Mouse (Mus musculus): ENCODE data around the gene Cetn3.

The Cetn3 gene

GRCm38 (mm10) chr13:81831838-81832237, 49.0 kb downstream of the Cetn3 start:
- H3K36me3 ChIP-seq (ENCODE audit: insufficient read depth, low read length) = no peaks in the 10 kb centered on the region
- no peaks in the 10 kb centered on the region for H3K9me3 ChIP-seq (ENCODE audit: low read length)
- no peak overlapping the region for H3K4me3 ChIP-seq (replicated peaks; ENCODE audit: low read length)
- H3K27me3 ChIP-seq (ENCODE audit: insufficient read depth, low read length) = no peaks in the 10 kb centered on the region
- no peaks in the 10 kb centered on the region for H3K4me1 ChIP-seq (replicated peaks; ENCODE audit: low read depth, low read length)
- TF ChIP-seq CTCF (conservative IDR thresholded peaks at IDR 0.05; ENCODE audit: low read length) (no peak), NANOG (IDR thresholded peaks at IDR 0.05; ENCODE audit: borderline replicate concordance, low read length) (no peak), POU5F1 (IDR thresholded peaks at IDR 0.05; ENCODE audit: borderline replicate concordance, low read length) (no peak)

GRCm38 (mm10) chr13:81836386-81837177, 53.7 kb downstream of the Cetn3 start:
- no peaks in the 10 kb centered on the region for H3K9me3 ChIP-seq (ENCODE audit: low read length)
- no peak overlapping the region for H3K4me3 ChIP-seq (replicated peaks; ENCODE audit: low read length)
- TF ChIP-seq POU5F1 (IDR thresholded peaks at IDR 0.05; ENCODE audit: borderline replicate concordance, low read length) = no peak
- no peak for TF ChIP-seq CTCF (conservative IDR thresholded peaks at IDR 0.05; ENCODE audit: low read length)
- no peak for TF ChIP-seq NANOG (IDR thresholded peaks at IDR 0.05; ENCODE audit: borderline replicate concordance, low read length)
- H3K27me3 ChIP-seq (ENCODE audit: insufficient read depth, low read length) = no peaks in the 10 kb centered on the region
- H3K4me1 ChIP-seq (replicated peaks; ENCODE audit: low read depth, low read length) = no peaks in the 10 kb centered on the region
- H3K36me3 ChIP-seq (ENCODE audit: insufficient read depth, low read length) = no peaks in the 10 kb centered on the region

GRCm38 (mm10) chr13:81838016-81838415, 55.1 kb downstream of the Cetn3 start:
- Histone ChIP-seq H3K9me3 (ENCODE audit: low read length) (no peaks in the 10 kb centered on the region), H3K4me3 (replicated peaks; ENCODE audit: low read length) (no peak overlapping the region), H3K36me3 (ENCODE audit: insufficient read depth, low read length) (no peaks in the 10 kb centered on the region), H3K4me1 (replicated peaks; ENCODE audit: low read depth, low read length) (no peaks in the 10 kb centered on the region), H3K27me3 (ENCODE audit: insufficient read depth, low read length) (no peaks in the 10 kb centered on the region)
- no peak for TF ChIP-seq NANOG (IDR thresholded peaks at IDR 0.05; ENCODE audit: borderline replicate concordance, low read length)
- TF ChIP-seq POU5F1 (IDR thresholded peaks at IDR 0.05; ENCODE audit: borderline replicate concordance, low read length) = no peak
- no peak for TF ChIP-seq CTCF (conservative IDR thresholded peaks at IDR 0.05; ENCODE audit: low read length)

- TF ChIP-seq POU5F1 (IDR thresholded peaks at IDR 0.05; ENCODE audit: borderline replicate concordance, low read length) = no peak
- TF ChIP-seq CTCF (conservative IDR thresholded peaks at IDR 0.05; ENCODE audit: low read length) = no peak
- no peak for TF ChIP-seq NANOG (IDR thresholded peaks at IDR 0.05; ENCODE audit: borderline replicate concordance, low read length)
- H3K4me1 ChIP-seq (replicated peaks; ENCODE audit: low read depth, low read length) = no peaks in the 10 kb centered on the region
Observed at GRCm38 (mm10) chr13:81838948-81839347, 56.1 kb downstream of the Cetn3 start.

GRCm38 (mm10) chr13:81840246-81840645, 57.4 kb downstream of the Cetn3 start:
- H3K36me3 ChIP-seq (ENCODE audit: insufficient read depth, low read length) = no peaks in the 10 kb centered on the region
- no peaks in the 10 kb centered on the region for H3K4me1 ChIP-seq (replicated peaks; ENCODE audit: low read depth, low read length)
- no peaks in the 10 kb centered on the region for H3K9me3 ChIP-seq (ENCODE audit: low read length)
- TF ChIP-seq POU5F1 (IDR thresholded peaks at IDR 0.05; ENCODE audit: borderline replicate concordance, low read length) = no peak
- no peak for TF ChIP-seq CTCF (conservative IDR thresholded peaks at IDR 0.05; ENCODE audit: low read length)
- no peak for TF ChIP-seq NANOG (IDR thresholded peaks at IDR 0.05; ENCODE audit: borderline replicate concordance, low read length)
- H3K27me3 ChIP-seq (ENCODE audit: insufficient read depth, low read length) = no peaks in the 10 kb centered on the region
- H3K4me3 ChIP-seq (replicated peaks; ENCODE audit: low read length) = no peak overlapping the region

More at GRCm38 (mm10) chr13:81838948-81839347, 56.1 kb downstream of the Cetn3 start:
- H3K27me3 ChIP-seq (ENCODE audit: insufficient read depth, low read length) = no peaks in the 10 kb centered on the region
- H3K9me3 ChIP-seq (ENCODE audit: low read length) = no peaks in the 10 kb centered on the region
- H3K36me3 ChIP-seq (ENCODE audit: insufficient read depth, low read length) = no peaks in the 10 kb centered on the region
- H3K4me3 ChIP-seq (replicated peaks; ENCODE audit: low read length) = no peak overlapping the region

- Histone ChIP-seq H3K4me1 (replicated peaks; ENCODE audit: low read depth, low read length) (no peaks in the 10 kb centered on the region), H3K9me3 (ENCODE audit: low read length) (no peaks in the 10 kb centered on the region), H3K36me3 (ENCODE audit: insufficient read depth, low read length) (no peaks in the 10 kb centered on the region), H3K27me3 (ENCODE audit: insufficient read depth, low read length) (no peaks in the 10 kb centered on the region), H3K4me3 (replicated peaks; ENCODE audit: low read length) (no peak overlapping the region)
- no peak for TF ChIP-seq NANOG (IDR thresholded peaks at IDR 0.05; ENCODE audit: borderline replicate concordance, low read length)
- TF ChIP-seq POU5F1 (IDR thresholded peaks at IDR 0.05; ENCODE audit: borderline replicate concordance, low read length) = no peak
- TF ChIP-seq CTCF (conservative IDR thresholded peaks at IDR 0.05; ENCODE audit: low read length) = no peak
Observed at GRCm38 (mm10) chr13:81840646-81841045, 57.8 kb downstream of the Cetn3 start.

- Histone ChIP-seq H3K36me3 (ENCODE audit: insufficient read depth, low read length) (no peaks in the 10 kb centered on the region), H3K4me3 (replicated peaks; ENCODE audit: low read length) (no peak overlapping the region), H3K9me3 (ENCODE audit: low read length) (no peaks in the 10 kb centered on the region), H3K27me3 (ENCODE audit: insufficient read depth, low read length) (no peaks in the 10 kb centered on the region), H3K4me1 (replicated peaks; ENCODE audit: low read depth, low read length) (no peaks in the 10 kb centered on the region)
- TF ChIP-seq NANOG (IDR thresholded peaks at IDR 0.05; ENCODE audit: borderline replicate concordance, low read length) (no peak), POU5F1 (IDR thresholded peaks at IDR 0.05; ENCODE audit: borderline replicate concordance, low read length) (no peak), CTCF (conservative IDR thresholded peaks at IDR 0.05; ENCODE audit: low read length) (no peak)
Observed at GRCm38 (mm10) chr13:81842278-81842677, 59.4 kb downstream of the Cetn3 start.

All from E14TG2a.4 (cell line).